Mouse (Mus musculus): ENCODE measurements at regions not wholly inside any gene's neighbourhood (a gene's known extent, or its start where the extent isn't known, plus 50 kb on each side); places are given as distances from the start of the nearest gene placed in this dataset.
"Not testable (repeated sequence)": the region's sequence is repeated elsewhere in the genome, so short reads cannot be mapped to it uniquely, and the experiment has no call there.

DNA sequence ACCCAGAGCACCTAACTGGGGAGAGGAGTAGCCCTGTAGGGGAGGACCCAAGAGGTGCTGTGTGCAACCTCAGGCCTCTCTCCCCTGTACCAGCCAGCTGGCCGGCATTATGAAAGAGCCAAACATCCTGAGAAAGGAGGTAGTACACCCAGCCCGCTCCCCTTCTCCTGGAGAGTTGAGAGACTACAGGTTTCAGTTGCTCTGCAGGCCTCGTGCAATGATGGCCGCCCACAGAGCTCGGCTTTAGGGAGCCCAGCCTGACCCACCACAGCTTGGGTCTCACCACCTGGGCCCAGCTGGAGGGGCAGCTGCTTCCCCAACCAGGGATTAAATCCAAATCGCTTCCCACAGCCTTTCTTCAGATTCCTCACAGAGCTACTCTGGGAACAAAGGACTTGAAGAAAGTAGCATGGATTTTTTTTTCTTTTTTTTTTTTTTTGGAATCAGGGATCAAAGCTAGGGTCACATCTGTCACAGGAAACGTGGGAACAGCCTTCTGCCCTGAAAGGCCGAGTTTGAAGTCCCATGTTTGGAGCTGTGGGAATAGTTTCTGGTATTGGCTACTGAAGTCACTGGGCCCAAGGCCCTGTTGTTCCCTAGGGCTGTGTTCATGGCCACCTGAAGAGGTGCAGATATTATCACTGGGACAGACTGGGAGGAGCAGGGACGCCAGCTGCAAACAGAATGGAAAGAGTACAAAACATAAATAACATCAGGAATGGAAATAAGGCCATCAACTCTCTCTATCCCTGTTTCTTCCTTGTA, 131.5 kb upstream of the Rgma start:
- no peak for DNase-seq (ENCODE audit: inconsistent age in 2 of 2, low spot score in 1 of 2)

DNA sequence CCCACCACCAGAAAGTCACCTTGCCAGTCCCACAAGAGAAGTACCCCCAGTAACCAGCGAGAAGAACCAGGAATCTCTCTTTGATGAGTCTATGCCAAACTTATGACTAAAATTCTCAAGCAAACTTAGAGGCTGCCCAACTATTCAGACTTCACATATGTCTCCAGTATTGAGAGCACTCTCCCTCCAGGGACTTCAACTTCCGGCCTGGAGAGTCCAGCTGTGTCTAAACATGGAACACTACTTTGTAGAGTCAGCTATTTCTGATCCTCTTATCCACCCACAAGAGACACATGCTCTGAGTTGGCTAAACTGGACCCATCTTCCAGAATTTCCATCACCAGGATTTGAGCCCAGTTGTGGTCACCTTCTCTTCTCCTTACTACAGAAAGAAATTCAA, 129.9 kb upstream of the Rgma start:
- no peak for DNase-seq (ENCODE audit: inconsistent age in 2 of 2, low spot score in 1 of 2)

DNA sequence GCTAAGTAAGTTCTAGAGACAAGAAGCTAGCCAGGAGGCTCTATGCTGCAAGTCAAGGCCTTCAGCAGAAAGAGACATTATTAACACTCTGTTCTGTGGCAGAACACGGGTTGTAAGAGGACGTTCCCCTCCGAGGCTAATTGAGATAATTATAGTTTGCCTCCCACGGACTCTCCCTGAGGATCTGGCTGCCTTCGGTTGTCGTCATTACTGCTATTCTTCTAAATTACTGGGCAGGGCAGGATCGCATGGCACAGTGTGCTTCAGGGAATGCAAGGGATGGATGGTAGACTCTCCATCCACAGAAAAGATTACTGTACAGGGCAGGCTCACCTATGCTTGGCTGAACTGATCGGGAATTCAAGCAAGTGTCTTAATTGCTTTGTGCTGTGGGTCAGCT, 124.7 kb upstream of the Rgma start:
- no peak for DNase-seq (ENCODE audit: inconsistent age in 2 of 2, low spot score in 1 of 2)

DNA sequence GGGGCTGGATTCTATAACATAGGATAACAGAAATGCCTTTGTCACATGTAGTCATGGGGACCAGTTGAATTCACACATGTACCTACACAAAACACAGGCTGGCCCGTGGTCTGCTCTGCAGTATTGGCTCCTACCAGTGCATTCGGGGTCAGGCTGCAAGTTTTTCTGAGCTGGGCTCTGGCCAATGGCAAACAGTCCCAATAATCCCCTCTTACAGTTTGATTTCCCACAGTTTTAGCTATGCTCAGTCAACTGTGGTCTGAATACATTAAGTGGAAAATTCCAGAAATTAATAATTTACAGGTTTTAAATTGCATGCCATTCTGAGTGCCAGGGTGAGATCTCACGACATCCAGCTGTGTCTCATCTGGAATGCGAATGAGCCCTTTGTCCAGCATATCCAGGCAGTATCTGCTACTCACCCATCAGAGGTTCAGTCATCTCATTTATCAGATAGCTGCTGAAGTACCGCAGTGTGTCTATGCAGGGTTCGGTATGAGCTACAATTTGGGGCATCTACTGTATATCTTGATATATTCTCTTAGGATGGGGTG, 124.0 kb upstream of the Rgma start:
- DNase-seq (ENCODE audit: inconsistent age in 2 of 2, low spot score in 1 of 2): no peak

DNA sequence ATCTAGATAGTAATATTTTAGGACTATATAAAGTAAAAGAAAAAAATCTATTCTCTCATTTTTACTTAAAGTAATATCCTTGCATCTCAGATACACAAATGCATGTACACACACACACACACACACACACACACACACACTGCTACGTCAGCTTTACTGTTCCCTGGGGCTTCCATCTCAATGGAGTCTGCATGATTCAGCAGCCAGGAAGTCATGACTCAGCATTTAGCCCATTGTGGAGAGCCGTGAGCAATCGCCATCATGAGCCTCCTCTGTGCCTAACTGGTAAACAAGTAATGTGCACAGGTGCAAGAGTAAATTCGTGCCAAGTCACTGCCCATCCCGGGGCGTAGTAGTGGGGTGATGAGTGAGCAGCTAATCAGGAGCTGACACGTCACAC, 120.3 kb upstream of the Rgma start:
- DNase-seq (ENCODE audit: inconsistent age in 2 of 2, low spot score in 1 of 2): not testable (repeated sequence)

DNA sequence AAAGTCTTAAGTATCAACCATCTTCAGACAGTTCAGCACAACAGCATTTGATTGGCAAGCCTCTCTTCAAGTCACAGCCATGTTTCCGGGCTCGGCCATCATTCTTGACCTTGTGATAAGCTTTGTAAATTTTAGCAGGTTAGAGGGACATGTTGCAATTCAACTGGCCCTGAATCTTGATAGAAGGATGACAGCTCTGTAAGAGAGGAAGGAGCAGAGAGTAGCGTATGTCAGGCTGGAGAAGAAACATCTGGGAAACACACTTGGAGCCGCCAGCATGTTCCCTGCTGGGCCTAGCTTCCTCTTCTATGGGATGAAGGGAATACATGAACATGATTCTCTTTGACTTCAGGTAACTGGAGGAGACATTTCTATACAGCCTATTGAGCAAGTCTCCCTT, 115.2 kb upstream of the Rgma start:
- DNase-seq (ENCODE audit: inconsistent age in 2 of 2, low spot score in 1 of 2): no peak

DNA sequence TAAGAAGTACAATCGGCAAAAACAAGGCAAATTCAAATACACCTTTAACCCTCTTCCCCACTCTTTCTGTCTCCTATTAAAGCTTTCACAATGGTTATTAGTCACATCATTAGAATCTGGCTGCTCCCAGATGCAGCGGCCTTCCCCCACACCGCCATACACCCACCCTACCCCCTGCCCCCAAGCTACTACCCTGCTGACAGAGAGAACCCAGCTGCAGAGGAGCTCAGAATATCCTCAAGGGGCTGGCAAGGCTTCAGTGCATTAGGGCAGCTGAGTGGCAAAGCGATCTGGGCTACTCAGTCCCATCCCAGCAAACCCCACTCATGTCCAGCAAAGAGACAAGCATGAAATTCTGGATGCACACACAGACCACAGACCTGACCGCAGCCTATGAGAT, 113.6 kb upstream of the Rgma start:
- no peak for DNase-seq (ENCODE audit: inconsistent age in 2 of 2, low spot score in 1 of 2)

DNA sequence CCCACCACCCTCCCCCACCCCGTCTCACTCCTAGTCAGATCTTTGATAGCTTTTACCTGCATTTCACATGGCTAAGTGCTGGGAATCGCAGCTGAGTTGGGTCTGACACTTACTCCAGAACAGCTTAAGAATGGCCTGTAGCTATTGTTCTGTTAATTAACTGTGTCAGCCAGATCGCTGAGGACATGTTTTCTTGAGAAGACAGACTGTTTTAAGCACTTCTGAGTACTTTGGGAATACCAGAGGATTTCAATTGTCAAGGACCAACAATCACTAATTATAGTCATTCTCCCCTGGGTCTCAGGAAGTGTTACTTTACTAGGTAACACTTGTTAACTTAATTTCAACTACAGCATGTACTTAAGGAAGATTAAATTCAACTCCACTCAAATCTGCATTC, 112.8 kb upstream of the Rgma start:
- no peak for DNase-seq (ENCODE audit: inconsistent age in 2 of 2, low spot score in 1 of 2)

DNA sequence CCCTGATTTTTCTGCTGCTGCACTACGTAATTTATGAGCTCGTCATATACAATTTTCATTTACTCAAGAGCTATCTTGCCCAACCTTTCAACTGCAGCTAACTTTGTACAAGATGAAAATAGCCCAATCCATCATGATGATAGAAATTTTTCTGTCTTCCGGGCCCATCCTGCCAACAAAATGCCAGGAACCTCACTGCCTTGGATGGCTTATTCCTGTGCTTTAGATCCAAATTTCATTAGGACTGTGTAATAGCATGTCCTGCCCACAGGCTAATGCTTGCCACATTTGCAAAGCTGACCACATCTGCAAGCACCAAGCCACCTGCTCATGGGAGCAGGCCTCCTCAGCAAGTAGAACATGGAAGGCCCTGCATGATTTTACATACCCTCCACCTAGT, 105.7 kb upstream of the Rgma start:
- no peak for DNase-seq (ENCODE audit: inconsistent age in 2 of 2, low spot score in 1 of 2)

DNA sequence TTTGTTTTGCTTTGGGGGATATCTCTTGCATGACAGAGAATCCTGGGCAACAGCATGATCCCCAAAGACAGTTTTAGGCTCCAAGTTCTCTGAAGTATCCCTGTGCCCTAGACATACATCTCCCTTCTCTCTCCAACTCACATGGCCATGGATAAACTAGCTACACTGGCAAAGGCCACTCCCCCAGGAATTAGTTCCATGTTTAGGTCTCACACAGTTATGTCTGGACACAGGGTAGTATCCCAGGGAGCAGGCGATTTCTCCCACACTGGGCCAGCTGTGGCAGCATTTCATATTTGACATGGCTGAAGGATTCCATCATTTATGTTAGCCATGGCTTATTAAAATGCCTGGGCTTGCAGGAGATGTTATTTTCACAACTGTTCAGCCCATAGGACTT, 102.5 kb upstream of the Rgma start:
- DNase-seq (ENCODE audit: inconsistent age in 2 of 2, low spot score in 1 of 2): no peak

DNA sequence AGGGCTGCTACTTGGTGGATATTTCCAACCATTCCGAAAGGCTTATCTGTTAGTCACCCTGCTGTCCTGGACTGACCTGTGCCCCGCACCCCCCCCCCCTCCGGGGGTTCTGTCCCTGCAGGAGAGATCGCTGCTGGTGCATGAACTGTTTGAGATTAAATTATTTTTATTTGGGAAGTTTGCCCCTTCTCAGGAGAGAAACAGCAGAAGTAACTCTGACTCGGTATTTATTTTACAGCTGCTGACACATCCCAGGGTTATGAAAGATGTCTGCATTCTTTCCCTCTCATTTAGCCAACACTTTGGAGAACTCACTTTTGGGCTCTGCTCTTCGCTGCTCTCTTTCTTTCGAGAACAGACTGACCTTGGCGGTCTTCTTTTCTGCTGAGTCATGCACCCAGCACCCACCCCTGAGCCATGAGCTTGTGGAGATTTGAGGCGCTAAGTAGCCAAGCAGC, 99.5 kb upstream of the Rgma start:
- peak; percentile 56 to 73 for DNase-seq (ENCODE audit: inconsistent age in 2 of 2, low spot score in 1 of 2)

DNA sequence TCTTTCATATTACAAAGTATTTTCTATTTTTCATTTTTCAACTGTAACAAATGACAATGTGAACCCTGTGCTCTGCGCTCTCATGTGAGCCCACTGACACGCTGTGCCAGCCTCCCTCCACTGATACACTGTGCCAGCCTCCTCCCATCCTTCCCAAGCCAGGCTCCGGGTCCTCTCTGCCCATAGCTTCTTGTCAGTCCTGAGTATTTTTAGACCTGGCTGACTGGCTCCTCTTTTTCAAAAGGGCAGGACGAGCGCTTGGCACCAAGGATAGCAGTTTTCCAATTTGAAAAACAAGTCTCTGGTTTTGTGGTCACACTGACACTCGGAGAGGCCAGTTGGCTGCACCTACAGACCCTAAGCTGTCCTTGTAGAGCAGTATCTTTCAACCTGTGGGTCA, 96.7 kb upstream of the Rgma start:
- DNase-seq (ENCODE audit: inconsistent age in 2 of 2, low spot score in 1 of 2): no peak

DNA sequence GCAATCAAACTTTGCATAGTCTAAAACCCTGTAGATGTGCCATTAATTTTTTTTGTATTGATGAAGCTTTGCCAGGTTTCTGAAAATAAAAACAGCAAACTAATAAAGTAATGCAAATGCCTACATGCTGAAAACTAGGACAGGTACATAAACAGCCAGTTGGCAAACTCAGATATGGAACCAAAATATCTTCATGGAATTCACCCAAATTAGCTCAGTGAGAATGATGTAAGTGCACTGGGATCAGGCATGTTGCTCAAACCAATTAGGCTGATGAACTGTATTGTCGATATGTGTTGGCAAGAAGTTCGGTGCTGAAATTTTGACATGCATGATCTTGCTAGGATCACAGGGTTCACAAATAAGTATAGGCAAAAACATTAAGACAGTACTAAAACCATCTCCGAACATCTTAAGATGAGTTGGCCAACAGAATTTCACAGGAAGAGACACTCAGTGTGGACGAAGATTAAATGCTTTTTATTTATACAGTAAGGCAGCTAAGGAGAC, 95.3 kb upstream of the Rgma start:
- no peak for DNase-seq (ENCODE audit: inconsistent age in 2 of 2, low spot score in 1 of 2)

DNA sequence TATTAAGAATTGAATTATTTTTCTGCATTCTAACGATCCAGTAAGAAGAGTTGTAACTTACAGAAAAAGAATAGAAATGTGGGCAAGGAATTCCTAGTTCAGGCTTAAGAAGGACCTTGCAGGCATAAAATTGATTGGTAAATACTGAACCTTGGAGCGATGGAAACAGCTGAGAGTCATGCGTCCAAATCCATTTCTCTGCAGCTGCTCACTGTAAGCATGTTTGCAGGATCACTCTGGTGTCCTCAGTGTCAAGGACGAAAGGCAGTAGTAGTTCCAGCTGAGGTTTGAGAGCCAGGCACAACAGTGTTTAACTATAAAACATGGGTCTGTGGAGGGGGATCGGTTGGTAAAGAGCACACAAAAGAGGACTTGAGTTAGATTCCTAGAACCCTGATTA, 89.1 kb upstream of the Rgma start:
- peak in 1 of 2 experiments; percentile 40 for DNase-seq (ENCODE audit: inconsistent age in 2 of 2, low spot score in 1 of 2)

DNA sequence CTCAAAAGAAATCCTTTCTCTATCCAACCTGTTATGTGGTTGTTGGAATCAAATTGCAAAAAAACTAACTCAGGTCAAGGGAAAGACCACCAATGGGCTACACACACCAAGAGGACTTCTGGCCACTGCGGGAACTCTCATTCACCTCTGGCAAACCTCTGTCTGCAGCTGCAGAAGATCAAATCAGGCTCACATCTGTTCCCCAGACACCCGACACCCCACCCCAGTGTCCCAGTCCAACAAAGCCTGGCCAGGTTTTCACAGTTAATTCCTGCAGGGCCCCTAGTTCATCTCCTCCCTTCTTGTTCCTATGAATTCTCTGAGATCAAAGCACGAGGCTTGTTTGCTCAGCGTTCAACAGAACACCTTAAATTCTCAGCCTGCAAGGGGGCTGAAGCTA, 82.0 kb upstream of the Rgma start:
- no peak for DNase-seq (ENCODE audit: inconsistent age in 2 of 2, low spot score in 1 of 2)

DNA sequence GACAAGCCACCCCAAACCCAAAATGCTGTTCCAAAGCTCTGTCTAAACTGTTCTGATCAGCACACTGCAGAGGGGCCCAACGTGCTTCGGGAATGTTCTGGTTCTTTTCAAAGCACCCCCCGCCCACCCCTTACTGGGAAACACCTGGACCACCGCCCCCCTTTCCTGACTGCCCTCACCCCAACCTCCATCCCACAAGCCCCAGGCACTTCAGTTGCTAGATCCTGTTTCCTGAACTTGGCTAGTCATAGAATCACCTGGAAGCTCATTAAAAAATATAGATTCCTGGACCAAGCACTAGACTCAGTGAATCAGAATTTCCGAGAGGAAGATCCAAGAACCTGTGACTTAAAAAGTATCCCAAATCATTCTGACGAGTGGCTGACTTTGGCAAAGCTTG, 80.9 kb upstream of the Rgma start:
- DNase-seq (ENCODE audit: inconsistent age in 2 of 2, low spot score in 1 of 2): no peak

DNA sequence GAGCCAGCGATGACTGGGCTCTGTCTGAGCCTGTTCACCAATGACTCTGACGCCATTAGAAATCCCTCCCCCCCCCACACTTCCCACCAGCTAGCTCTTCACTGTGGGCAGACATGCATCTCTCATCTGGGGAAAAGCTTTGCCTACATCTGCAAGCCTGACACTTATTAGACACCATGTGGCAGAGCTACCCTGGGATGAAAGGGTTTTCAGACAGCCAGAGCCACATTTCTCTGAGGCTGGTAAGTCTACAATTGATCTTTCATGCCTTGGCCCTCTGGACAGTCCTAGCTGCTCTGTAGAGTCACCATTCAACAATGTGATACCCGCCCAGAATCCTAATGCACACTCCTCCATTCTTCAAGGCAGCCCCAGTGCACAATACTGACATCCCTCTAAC, 72.8 kb upstream of the Rgma start:
- no peak for DNase-seq (ENCODE audit: inconsistent age in 2 of 2, low spot score in 1 of 2)

DNA sequence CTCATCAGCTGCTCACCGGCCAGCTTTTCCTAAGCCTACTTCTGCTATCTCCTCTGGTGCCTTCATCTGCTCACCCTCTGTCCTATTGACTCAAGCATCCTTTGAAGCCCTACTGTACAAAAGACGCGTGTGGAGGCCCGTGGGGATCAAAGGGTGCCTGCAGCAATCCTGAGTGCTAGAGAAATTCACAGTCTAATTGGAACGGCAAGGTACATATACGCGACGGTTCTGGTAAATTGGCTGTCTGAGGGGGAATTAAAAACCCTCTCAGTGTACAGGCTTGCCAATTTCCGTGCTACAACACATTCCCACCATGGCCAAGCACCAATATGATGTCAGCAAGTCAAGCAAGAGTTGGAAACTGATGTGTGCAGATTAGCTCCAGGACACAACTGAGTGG, 71.5 kb upstream of the Rgma start:
- no peak for DNase-seq (ENCODE audit: inconsistent age in 2 of 2, low spot score in 1 of 2)

DNA sequence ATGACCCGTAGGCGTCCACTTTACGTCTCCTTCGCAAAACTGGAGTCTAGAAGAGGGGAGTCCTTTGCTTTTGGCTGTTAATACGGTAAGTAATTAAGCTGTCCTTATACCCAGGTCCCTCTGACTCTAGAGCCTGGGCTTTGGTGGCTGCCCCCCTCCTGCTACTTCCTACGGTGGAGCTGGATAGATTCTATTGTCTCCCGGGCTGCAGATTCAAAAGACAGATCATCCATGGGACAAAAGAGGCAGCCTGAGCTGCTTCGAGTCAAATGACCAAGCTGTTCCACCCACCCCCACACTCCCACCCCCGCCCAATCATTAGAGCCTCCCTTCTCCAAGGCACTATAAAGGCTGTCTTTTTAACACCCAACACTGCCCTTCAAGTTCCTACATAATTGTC, 70.5 kb upstream of the Rgma start:
- DNase-seq (ENCODE audit: inconsistent age in 2 of 2, low spot score in 1 of 2): no peak

DNA sequence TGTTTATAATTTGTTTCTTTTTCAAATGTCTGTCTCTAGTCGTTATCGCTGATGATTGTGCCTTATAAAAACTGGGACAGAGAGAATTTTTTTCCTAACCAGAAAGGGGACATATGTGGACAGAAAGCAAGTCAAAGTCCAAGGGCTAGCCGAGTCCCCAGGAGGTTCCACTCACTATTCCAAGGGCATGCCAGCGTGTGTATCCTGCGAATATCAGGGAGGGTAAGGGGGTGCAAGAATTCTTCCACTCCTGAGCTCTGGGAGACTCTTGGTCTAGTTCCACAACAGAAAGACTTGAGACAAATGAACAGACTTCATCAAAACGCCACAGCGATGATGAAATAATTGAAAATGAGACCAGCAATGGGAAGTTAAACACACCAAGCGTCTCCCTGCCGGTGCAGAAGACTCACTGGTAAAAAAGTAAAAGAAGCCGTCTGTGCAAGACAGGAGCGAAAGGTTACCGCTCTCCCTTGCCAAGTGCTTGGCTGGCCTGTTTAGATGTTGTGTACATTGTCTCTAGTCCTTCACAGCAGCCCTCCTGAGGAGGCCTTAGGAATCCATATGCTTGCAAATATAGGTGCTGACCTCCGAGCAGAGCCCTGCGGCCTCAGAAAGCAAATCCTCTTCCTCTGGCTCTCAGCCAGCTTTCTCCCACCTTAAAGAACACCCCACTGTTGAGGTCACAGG, 69.9 kb upstream of the Rgma start:
- no peak for DNase-seq (ENCODE audit: inconsistent age in 2 of 2, low spot score in 1 of 2)

DNA sequence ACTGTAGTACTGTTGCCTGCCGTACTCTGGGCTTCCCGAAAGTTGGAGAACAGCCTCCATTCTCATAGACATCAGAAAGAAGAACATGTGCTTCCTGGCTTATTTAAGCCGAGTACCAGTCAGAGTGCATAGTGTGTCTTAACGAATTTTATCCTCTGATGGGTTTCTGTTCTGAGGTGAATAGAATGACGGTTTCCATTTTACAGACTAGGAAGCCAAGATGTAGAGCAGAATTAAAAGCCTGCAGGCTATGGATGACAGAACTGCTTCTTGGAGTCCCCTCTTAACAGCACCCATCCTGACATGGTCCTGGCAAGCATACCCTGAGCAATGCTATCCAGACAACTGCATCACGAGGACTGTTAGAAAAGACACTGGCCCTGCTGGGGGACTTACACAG, 69.0 kb upstream of the Rgma start:
- no peak for DNase-seq (ENCODE audit: inconsistent age in 2 of 2, low spot score in 1 of 2)

DNA sequence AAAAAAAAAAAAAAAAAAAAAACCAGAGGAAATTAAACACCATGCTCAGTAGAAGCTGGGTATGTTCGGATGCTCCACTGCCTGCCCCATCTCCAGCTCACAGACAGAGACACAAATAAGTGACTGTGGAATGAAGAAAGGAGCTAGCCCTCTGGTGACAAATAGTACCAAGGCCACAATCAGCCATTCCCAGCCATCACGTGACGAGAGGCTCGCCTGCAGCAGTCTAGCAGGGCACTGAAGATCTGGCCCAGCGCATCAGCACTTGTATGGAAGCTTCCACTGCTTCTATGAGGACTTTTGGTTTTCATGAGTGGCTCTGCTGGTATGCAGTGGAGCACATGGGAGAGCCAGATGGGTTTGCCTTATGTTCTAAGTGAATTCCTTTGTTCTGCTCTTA, 68.6 kb upstream of the Rgma start:
- DNase-seq (ENCODE audit: inconsistent age in 2 of 2, low spot score in 1 of 2): no peak

Measured in adrenal gland, adult (tissue).